Mouse (Mus musculus) kidney, postnatal 36 days (tissue): Measurements from ENCODE around the gene Zfp941.

Experiments
- DNase-seq, 2 experiments: peaks; one replicate each; pipeline ENCODE4 v3.0.0; 2021 to 2022; ENCODE audit warnings: mixed read lengths in 2 of 2

Zfp941 gene

GRCm38 (mm10) chr7:140821653-140822329 is at the start of gene Zfp941:
TSS of gene Zfp941 (minus strand) at chr7:140822178.
- DNase-seq: peak; percentile 58 to 73

- DNase-seq: no peak
These were observed 42.8 kb upstream of the Zfp941 start for GRCm38 (mm10) chr7:140864761-140865160.

GRCm38 (mm10) chr7:140860728-140861127 is 38.8 kb upstream of the Zfp941 start:
- DNase-seq: no peak

GRCm38 (mm10) chr7:140859997-140860396 is 38.0 kb upstream of the Zfp941 start:
- no peak for DNase-seq

- no peak for DNase-seq
These were observed 36.8 kb upstream of the Zfp941 start for GRCm38 (mm10) chr7:140858746-140859145.

- DNase-seq: no peak
These were observed 35.9 kb upstream of the Zfp941 start, which contains the start of gene Bet1l for GRCm38 (mm10) chr7:140857550-140858505. TSS of gene Bet1l (minus strand) at chr7:140857577.

- DNase-seq: peak; percentile 93 to 94
These were observed 35.0 kb upstream of the Zfp941 start, which contains the start of gene Ric8a for GRCm38 (mm10) chr7:140856785-140857549. TSS of gene Ric8a (plus strand) at chr7:140856957.

GRCm38 (mm10) chr7:140855860-140856784 is 34.1 kb upstream of the Zfp941 start, which contains the start of gene Gm45785:
TSS of gene Gm45785 (minus strand) at chr7:140856331.
- DNase-seq: peak; percentile 89 to 95

- no peak for DNase-seq
These were observed 33.2 kb upstream of the Zfp941 start for GRCm38 (mm10) chr7:140855181-140855580.

GRCm38 (mm10) chr7:140854483-140854882 is 32.5 kb upstream of the Zfp941 start:
- no peak for DNase-seq

GRCm38 (mm10) chr7:140853386-140853785 is 31.4 kb upstream of the Zfp941 start:
- DNase-seq: peak; percentile 51 to 79

- DNase-seq: no peak
These were observed 29.9 kb upstream of the Zfp941 start for GRCm38 (mm10) chr7:140851916-140852315.

- DNase-seq: no peak
These were observed 26.6 kb upstream of the Zfp941 start for GRCm38 (mm10) chr7:140848591-140848990.

GRCm38 (mm10) chr7:140847755-140848580 is 26.0 kb upstream of the Zfp941 start, which contains the start of gene Odf3:
TSS of gene Odf3 (plus strand) at chr7:140847805.
- peak; percentile 69 to 82 for DNase-seq

GRCm38 (mm10) chr7:140846676-140847075 is 24.7 kb upstream of the Zfp941 start:
- no peak for DNase-seq

- DNase-seq: no peak
These were observed 23.7 kb upstream of the Zfp941 start for GRCm38 (mm10) chr7:140845683-140846082.

GRCm38 (mm10) chr7:140844905-140845665 is 23.1 kb upstream of the Zfp941 start, which contains the start of gene Scgb1c1:
TSS of gene Scgb1c1 (plus strand) at chr7:140845547.
- DNase-seq: peak; percentile 82 to 97

- no peak for DNase-seq
These were observed 21.8 kb upstream of the Zfp941 start for GRCm38 (mm10) chr7:140843806-140844205.
